Mouse (Mus musculus) 3T3-L1 (cell line): ENCODE results near the gene Trappc10.

Experiments
- DNase-seq: peaks from one replicate; pipeline ENCODE4 v3.0.0-alpha.2; 2015; ENCODE audit warnings: low read depth, low spot score

Gene Trappc10

GRCm38 (mm10) chr10:78160369-78161095, 83.9 kb downstream of the Trappc10 start:
- DNase-seq: no peak

- DNase-seq: peak; percentile 88
These were observed 84.5 kb downstream of the Trappc10 start for GRCm38 (mm10) chr10:78159906-78160305.

- no peak for DNase-seq
These were observed 85.1 kb downstream of the Trappc10 start for GRCm38 (mm10) chr10:78159252-78159878.

- no peak for DNase-seq
These were observed 86.4 kb downstream of the Trappc10 start for GRCm38 (mm10) chr10:78158041-78158440.

- no peak for DNase-seq
These were observed 87.5 kb downstream of the Trappc10 start for GRCm38 (mm10) chr10:78156926-78157325.

- no peak for DNase-seq
These were observed 95.3 kb downstream of the Trappc10 start for GRCm38 (mm10) chr10:78148834-78149766.

GRCm38 (mm10) chr10:78147908-78148441, 96.5 kb downstream of the Trappc10 start:
- peak; percentile 27 for DNase-seq

GRCm38 (mm10) chr10:78143727-78144505, 100.5 kb downstream of the Trappc10 start:
- no peak for DNase-seq

- no peak for DNase-seq
These were observed 103.6 kb downstream of the Trappc10 start for GRCm38 (mm10) chr10:78140843-78141242.

GRCm38 (mm10) chr10:78140251-78140600, 104.2 kb downstream of the Trappc10 start:
- no peak for DNase-seq

GRCm38 (mm10) chr10:78139572-78140250, 104.7 kb downstream of the Trappc10 start:
- DNase-seq: no peak

- DNase-seq: no peak
These were observed 105.5 kb downstream of the Trappc10 start for GRCm38 (mm10) chr10:78138812-78139523.

- DNase-seq: no peak
These were observed 107.2 kb downstream of the Trappc10 start for GRCm38 (mm10) chr10:78137191-78137590.
